Mouse (Mus musculus): ENCODE results near the gene Trim8.

DNA sequence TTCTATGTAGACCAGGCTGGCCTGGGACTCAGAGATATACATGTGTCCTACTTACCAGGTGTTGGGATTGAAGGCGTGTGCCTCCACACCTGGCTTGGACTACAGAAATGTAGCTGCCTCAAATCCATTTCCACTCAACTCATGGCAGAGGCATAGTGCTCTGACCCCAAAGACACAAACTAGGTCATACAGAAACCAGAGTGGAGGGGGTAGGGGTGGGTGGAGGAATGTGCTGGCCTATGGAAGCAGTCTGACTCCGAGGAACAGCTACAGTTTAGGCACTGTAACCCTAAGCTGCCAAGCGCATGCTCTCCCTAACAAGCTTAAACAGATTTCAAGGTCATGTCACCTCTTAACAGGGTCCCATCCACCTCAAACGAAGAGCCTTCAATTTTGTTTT, 62.1 kb downstream of the Trim8 start:
- TF ChIP-seq GATA1 (IDR thresholded peaks at IDR 0.05; ENCODE audit: low read length): no peak
- no peak for TF ChIP-seq TAL1 (IDR thresholded peaks at IDR 0.05; ENCODE audit: low read length)

Data from erythroblast, embryonic 14.5 days (primary cell).